Mouse (Mus musculus): ENCODE measurements around the gene A830031A19Rik. TPM values are rescaled to one million over a fixed set of nuclear protein-coding genes. Genes with fewer than 3 reads are reported as not detected.

The A830031A19Rik gene
- not detected in 2 replicates for polyA plus RNA-seq (2015; fragmentation: Nextera tagmentation; extraction: Ambion mirVana)

GRCm38 (mm10) chr11:24074634-24075104, at the start of gene A830031A19Rik:
A830031A19Rik (minus strand) TSS chr11:24075054.
- no peak within 1 kb of the TSS for H3K27ac ChIP-seq (ENCODE audit: low read length)

GRCm38 (mm10) chr11:24123991-24124390, 49.1 kb upstream of the A830031A19Rik start:
- H3K4me1 ChIP-seq (ENCODE audit: insufficient read depth, low read depth, low read length): no peaks in the 10 kb centered on the region
- H3K36me3 ChIP-seq (ENCODE audit: insufficient read depth, low read length): no peaks in the 10 kb centered on the region
- H3K9me3 ChIP-seq (ENCODE audit: low read length): no peaks in the 10 kb centered on the region
- no peaks in the 10 kb centered on the region for H3K27me3 ChIP-seq (replicated peaks; ENCODE audit: insufficient read depth, low read length)
- TF ChIP-seq EP300 (IDR thresholded peaks at IDR 0.05) (no peak), CTCF (IDR thresholded peaks at IDR 0.05) (no peak)
- ATAC-seq: no peak
- H3K4me2 ChIP-seq (replicated peaks; ENCODE audit: low read depth, low read length): no peak overlapping the region
- no peak overlapping the region for H3K9ac ChIP-seq (replicated peaks; ENCODE audit: low read depth)
- H3K27ac ChIP-seq (ENCODE audit: low read length): no peak overlapping the region
- no peak for DNase-seq (ENCODE audit: low spot score)
- WGBS: 87% methylated on average over 2 of the region's 2 CpGs
- H3K4me3 ChIP-seq (ENCODE audit: low read depth, low read length): no peak overlapping the region

More at GRCm38 (mm10) chr11:24074634-24075104, at the start of gene A830031A19Rik:
- 0% methylated on average over 11 of the region's 11 CpGs for WGBS
- TF ChIP-seq EP300 (IDR thresholded peaks at IDR 0.05) (no peak), CTCF (IDR thresholded peaks at IDR 0.05) (no peak)
- Histone ChIP-seq H3K4me3 (ENCODE audit: low read depth, low read length) (peak within 1 kb of the TSS; percentile 66), H3K4me1 (ENCODE audit: insufficient read depth, low read depth, low read length) (peaks cover 3% of the 10 kb centered on the region; the same call in 1 of the 2 replicates), H3K4me2 (replicated peaks; ENCODE audit: low read depth, low read length) (peak within 1 kb of the TSS; percentile 100), H3K9ac (replicated peaks; ENCODE audit: low read depth) (no peak within 1 kb of the TSS), H3K36me3 (ENCODE audit: insufficient read depth, low read length) (no peaks in the 10 kb centered on the region), H3K9me3 (ENCODE audit: low read length) (no peaks in the 10 kb centered on the region), H3K27me3 (replicated peaks; ENCODE audit: insufficient read depth, low read length) (peaks cover 23% of the 10 kb centered on the region)
- no peak for ATAC-seq
- no peak for DNase-seq (ENCODE audit: low spot score)

GRCm38 (mm10) chr11:24122899-24123298, 48.0 kb upstream of the A830031A19Rik start:
- Histone ChIP-seq H3K4me3 (ENCODE audit: low read depth, low read length) (no peak overlapping the region), H3K27ac (ENCODE audit: low read length) (no peak overlapping the region), H3K27me3 (replicated peaks; ENCODE audit: insufficient read depth, low read length) (no peaks in the 10 kb centered on the region), H3K4me1 (ENCODE audit: insufficient read depth, low read depth, low read length) (no peaks in the 10 kb centered on the region), H3K9me3 (ENCODE audit: low read length) (no peaks in the 10 kb centered on the region), H3K4me2 (replicated peaks; ENCODE audit: low read depth, low read length) (no peak overlapping the region), H3K9ac (replicated peaks; ENCODE audit: low read depth) (no peak overlapping the region), H3K36me3 (ENCODE audit: insufficient read depth, low read length) (no peaks in the 10 kb centered on the region)
- WGBS: 61% methylated on average over 7 of the region's 7 CpGs
- no peak for DNase-seq (ENCODE audit: low spot score)
- no peak for ATAC-seq
- no peak for TF ChIP-seq EP300 (IDR thresholded peaks at IDR 0.05)
- TF ChIP-seq CTCF (IDR thresholded peaks at IDR 0.05): no peak

GRCm38 (mm10) chr11:24121136-24121535, 46.3 kb upstream of the A830031A19Rik start:
- no peak for TF ChIP-seq EP300 (IDR thresholded peaks at IDR 0.05)
- no peak for TF ChIP-seq CTCF (IDR thresholded peaks at IDR 0.05)
- H3K27ac ChIP-seq (ENCODE audit: low read length): no peak overlapping the region
- no peak for ATAC-seq
- H3K4me3 ChIP-seq (ENCODE audit: low read depth, low read length): no peak overlapping the region
- H3K4me1 ChIP-seq (ENCODE audit: insufficient read depth, low read depth, low read length): no peaks in the 10 kb centered on the region
- H3K36me3 ChIP-seq (ENCODE audit: insufficient read depth, low read length): no peaks in the 10 kb centered on the region
- 79% methylated on average over 9 of the region's 9 CpGs for WGBS
- no peak for DNase-seq (ENCODE audit: low spot score)
- H3K9ac ChIP-seq (replicated peaks; ENCODE audit: low read depth): no peak overlapping the region
- no peaks in the 10 kb centered on the region for H3K9me3 ChIP-seq (ENCODE audit: low read length)
- H3K4me2 ChIP-seq (replicated peaks; ENCODE audit: low read depth, low read length): no peak overlapping the region
- no peaks in the 10 kb centered on the region for H3K27me3 ChIP-seq (replicated peaks; ENCODE audit: insufficient read depth, low read length)

- H3K36me3 ChIP-seq (ENCODE audit: insufficient read depth, low read length): no peaks in the 10 kb centered on the region
- no peaks in the 10 kb centered on the region for H3K4me1 ChIP-seq (ENCODE audit: insufficient read depth, low read depth, low read length)
- ATAC-seq: no peak
- no peak overlapping the region for H3K27ac ChIP-seq (ENCODE audit: low read length)
- H3K4me2 ChIP-seq (replicated peaks; ENCODE audit: low read depth, low read length): no peak overlapping the region
- no peak overlapping the region for H3K9ac ChIP-seq (replicated peaks; ENCODE audit: low read depth)
- H3K4me3 ChIP-seq (ENCODE audit: low read depth, low read length): no peak overlapping the region
- TF ChIP-seq EP300 (IDR thresholded peaks at IDR 0.05) (no peak), CTCF (IDR thresholded peaks at IDR 0.05) (no peak)
- H3K9me3 ChIP-seq (ENCODE audit: low read length): no peaks in the 10 kb centered on the region
- H3K27me3 ChIP-seq (replicated peaks; ENCODE audit: insufficient read depth, low read length): no peaks in the 10 kb centered on the region
- DNase-seq (ENCODE audit: low spot score): no peak
- 46% methylated on average over 7 of the region's 7 CpGs for WGBS
Observed at GRCm38 (mm10) chr11:24116582-24117318, 41.9 kb upstream of the A830031A19Rik start.

- H3K4me1 ChIP-seq (ENCODE audit: insufficient read depth, low read depth, low read length): no peaks in the 10 kb centered on the region
- ATAC-seq: no peak
- H3K27me3 ChIP-seq (replicated peaks; ENCODE audit: insufficient read depth, low read length): no peaks in the 10 kb centered on the region
- no peak overlapping the region for H3K4me2 ChIP-seq (replicated peaks; ENCODE audit: low read depth, low read length)
- no peaks in the 10 kb centered on the region for H3K9me3 ChIP-seq (ENCODE audit: low read length)
- no peak for DNase-seq (ENCODE audit: low spot score)
- H3K36me3 ChIP-seq (ENCODE audit: insufficient read depth, low read length): no peaks in the 10 kb centered on the region
- no peak overlapping the region for H3K4me3 ChIP-seq (ENCODE audit: low read depth, low read length)
- no peak overlapping the region for H3K9ac ChIP-seq (replicated peaks; ENCODE audit: low read depth)
- no peak for TF ChIP-seq CTCF (IDR thresholded peaks at IDR 0.05)
- no peak for TF ChIP-seq EP300 (IDR thresholded peaks at IDR 0.05)
- H3K27ac ChIP-seq (ENCODE audit: low read length): no peak overlapping the region
- WGBS: 94% methylated on average over 2 of the region's 2 CpGs
Observed at GRCm38 (mm10) chr11:24116041-24116440, 41.2 kb upstream of the A830031A19Rik start.

Measured in lung, postnatal 0 days (tissue).